Mouse (Mus musculus) subcutaneous adipose tissue, adult 2 months (tissue): Measurements from ENCODE around the gene Fam117b. TPM values are rescaled to one million over a fixed set of nuclear protein-coding genes. Genes with fewer than 3 reads are reported as not detected.

ENCODE experiments used
- polyA plus RNA-seq: library from polyadenylated mRNA; depleted of rRNA; stranded (reverse); fragments of >200 nt; gene quantifications from 2 replicates; pipeline ENCODE4 v1.2.3, GENCODE M21; 2012; ENCODE audit warnings: low replicate concordance; rRNA removed

Gene Fam117b
- polyA plus RNA-seq = 7.2 and 11.4 TPM in 2 replicates

DNA sequence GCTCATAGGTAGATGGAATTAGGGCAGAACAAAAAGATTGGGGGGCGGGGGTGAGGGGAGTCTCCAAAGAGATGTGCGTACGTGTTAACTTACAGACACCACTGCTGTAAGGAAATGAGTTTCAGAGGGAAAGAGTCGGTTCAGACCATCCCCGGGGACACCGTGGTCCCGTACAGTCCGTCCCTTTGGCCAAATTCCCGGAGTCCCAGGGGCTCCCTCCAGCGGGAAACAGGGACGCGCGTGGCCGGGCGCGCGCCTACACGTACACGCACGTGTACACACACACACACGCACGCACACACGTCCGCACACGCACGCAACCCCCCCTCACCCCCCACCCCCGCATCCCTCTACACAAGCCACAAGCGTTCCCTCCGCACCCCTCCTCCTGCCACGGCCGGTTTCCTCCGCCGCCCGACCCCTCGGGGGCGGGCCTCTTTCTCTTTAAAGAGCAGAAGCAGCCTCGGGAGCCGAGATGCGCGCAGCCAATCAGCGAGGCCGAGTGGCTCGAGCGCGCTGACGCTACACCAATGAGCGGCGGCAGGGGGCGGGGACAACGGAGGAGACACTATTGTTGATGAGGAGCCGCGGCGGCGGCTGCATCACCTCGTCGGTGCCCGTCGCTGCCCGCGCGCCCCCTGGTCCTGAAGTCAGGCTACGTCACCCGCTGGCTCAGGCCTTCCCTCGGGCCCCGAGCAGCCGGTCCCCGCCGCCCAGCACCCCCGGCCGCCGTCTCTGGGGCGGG is at the start of gene Fam117b:
Gene Fam117b (plus strand): TSS at position 594 of the 745 bp plus-strand sequence.

Other genes with a start within 250 kb of the Fam117b start
- 18.5 and 18.8 TPM in 2 replicates for gene Sumo1, start 242.2 kb upstream of the Fam117b start, polyA plus RNA-seq
- gene Nop58, start 228.0 kb upstream of the Fam117b start, polyA plus RNA-seq = 5.8 and 28.4 TPM in 2 replicates
- 9.1 and 12.8 TPM in 2 replicates for gene Bmpr2, start 149.6 kb upstream of the Fam117b start, polyA plus RNA-seq
- gene Ica1l, start 130.2 kb downstream of the Fam117b start, polyA plus RNA-seq = 0.16 and 0.21 TPM in 2 replicates
- 4.8 and 5.3 TPM in 2 replicates for gene Carf, start 185.2 kb downstream of the Fam117b start, polyA plus RNA-seq
- 8.6 and 11.5 TPM in 2 replicates for gene Wdr12, start 185.6 kb downstream of the Fam117b start, polyA plus RNA-seq